Mouse (Mus musculus) embryo, embryonic 10.5 days (tissue): Measurements from ENCODE around the gene Zfp944.
"Not testable (repeated sequence)": the region's sequence is repeated elsewhere in the genome, so short reads cannot be mapped to it uniquely, and the experiment has no call there.

Experiments
- DNase-seq: peaks from one replicate; pipeline ENCODE4 v3.0.0-alpha.2; 2015; ENCODE audit warnings: low spot score

Zfp944 gene

GRCm38 (mm10) chr17:22361101-22361781, at the start of gene Zfp944, which contains the start of gene Zfp758:
Gene Zfp944, minus strand, starts transcription at chr17:22361400.
Gene Zfp758, plus strand, starts transcription at chr17:22361453.
- DNase-seq, result peak; percentile 56

DNA sequence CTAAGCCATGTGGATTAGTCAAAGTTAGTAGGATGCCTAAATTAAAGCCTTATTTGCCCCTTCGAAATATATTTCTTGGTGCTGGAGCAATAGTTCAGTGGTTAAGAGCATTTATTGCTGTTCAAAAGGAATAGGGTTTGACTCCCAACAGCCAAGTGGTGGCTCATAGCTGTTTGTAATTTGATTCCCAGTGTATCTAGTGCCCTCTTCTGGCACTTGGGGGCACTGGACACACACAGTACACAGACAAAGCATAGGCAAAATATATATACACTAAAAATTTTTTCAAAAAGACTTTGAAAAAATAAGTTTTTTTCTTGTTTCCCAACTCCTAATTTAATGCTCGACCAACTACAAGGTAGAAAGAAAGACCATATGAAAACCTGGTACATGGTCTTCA, 49.6 kb upstream of the Zfp944 start:
- DNase-seq, result peak; percentile 22

- no peak for DNase-seq
Observed at GRCm38 (mm10) chr17:22363895-22364294, 2.7 kb upstream of the Zfp944 start.

DNA sequence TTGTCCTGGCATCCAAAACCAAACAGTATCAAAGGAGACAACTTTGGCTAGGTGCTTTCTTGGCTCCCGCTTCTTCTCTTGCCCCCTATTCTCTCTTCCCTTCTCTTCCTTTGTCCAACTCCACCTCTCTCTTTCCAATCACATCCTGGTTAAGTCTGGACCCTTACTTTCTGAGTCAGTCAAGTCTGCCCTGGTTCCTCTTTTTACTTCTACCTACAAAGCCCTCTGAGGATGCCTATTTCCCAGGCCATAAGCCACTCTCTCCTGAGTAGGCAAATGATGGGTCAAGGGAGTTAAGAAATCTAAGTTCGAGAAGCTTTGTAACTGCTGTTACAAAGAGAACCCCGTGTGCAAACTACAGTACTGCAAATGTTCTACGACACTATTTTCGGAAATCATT, 628 bp downstream of the Zfp944 start:
- DNase-seq, result no peak

- peak; percentile 46 for DNase-seq
Observed at GRCm38 (mm10) chr17:22352794-22353193, 8.4 kb downstream of the Zfp944 start.

- not testable (repeated sequence) for DNase-seq
Observed at GRCm38 (mm10) chr17:22315247-22315646, 46.0 kb downstream of the Zfp944 start.

DNA sequence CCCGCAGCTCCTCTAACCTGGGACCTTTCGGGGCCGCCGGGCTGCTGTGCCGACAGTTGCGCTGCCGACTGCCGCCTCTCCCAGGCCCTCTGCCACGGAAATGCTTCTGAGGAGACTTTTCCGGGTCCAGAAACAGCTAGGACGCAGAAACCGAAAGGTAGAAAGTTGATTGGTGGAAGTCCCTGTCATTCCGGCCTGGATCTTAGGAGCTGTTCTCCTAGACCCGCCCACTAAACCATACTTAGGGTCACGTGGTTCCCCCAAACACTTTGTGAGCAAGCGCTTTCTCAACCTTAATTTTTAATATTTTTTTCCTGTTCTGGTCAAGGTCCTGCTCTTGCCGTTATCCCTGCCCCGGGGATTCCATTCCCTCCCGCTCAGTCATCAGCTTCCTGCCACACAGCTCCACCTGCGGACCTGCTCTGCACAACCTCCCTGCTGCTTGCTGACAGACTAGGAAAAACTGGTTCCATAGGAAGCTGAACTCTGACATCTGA, 46.4 kb downstream of the Zfp944 start, which contains the start of gene CT030661.1:
Gene CT030661.1, minus strand, starts transcription at position 108 of the 497 bp plus-strand sequence.
- DNase-seq, result peak; percentile 99

DNA sequence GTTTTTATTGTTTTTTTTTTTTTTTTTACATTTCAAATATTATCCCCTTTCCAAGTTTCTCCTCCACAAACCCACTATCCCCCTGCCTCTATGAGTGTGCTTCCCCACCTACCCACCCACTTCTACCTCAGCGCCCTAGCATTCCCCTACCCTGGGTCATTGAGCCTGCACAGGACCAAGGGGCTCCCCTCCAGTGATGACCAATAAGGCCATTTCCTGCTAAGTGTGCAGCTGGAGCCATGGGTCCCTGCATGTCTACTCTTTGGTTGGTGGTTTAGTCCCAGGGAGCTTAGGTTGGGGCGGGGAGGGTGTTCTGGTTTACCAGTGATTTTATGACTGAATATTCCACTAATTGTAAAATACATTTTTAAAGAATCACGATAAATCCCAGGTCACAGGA, 47.0 kb downstream of the Zfp944 start:
- not testable (repeated sequence) for DNase-seq
